Mouse (Mus musculus) liver, embryonic 12.5 days (tissue): Measurements from ENCODE around the gene Pde4d. TPM values are rescaled to one million over a fixed set of nuclear protein-coding genes. Genes with fewer than 3 reads are reported as not detected.

ENCODE experiments used
- ATAC-seq: fragments of 200-750 bp; cut with Nextera tagmentation; 2 replicates; pipeline ENCODE4 v1.8.0; 2017; ENCODE audit warnings: moderate number of reproducible peaks, mild to moderate bottlenecking, moderate library complexity
- H3K27ac ChIP-seq: fragments of 300-500 bp; sonication (generic); 2 replicates; pipeline ENCODE4 v1.5.1; 2016; ENCODE audit warnings: mild to moderate bottlenecking
- H3K27me3 ChIP-seq: fragments of 300-500 bp; sonication (generic); replicated peaks from 2 replicates; pipeline ENCODE4 v1.6.1; 2016; ENCODE audit warnings: mild to moderate bottlenecking, moderate library complexity
- H3K36me3 ChIP-seq: fragments of 300-500 bp; sonication (generic); 2 replicates; pipeline ENCODE4 v1.6.1; 2016; ENCODE audit warnings: mild to moderate bottlenecking, moderate library complexity
- H3K4me1 ChIP-seq: fragments of 300-500 bp; sonication (generic); 2 replicates; pipeline ENCODE4 v1.6.1; 2016
- H3K4me2 ChIP-seq: fragments of 300-500 bp; sonication (generic); 2 replicates; pipeline ENCODE4 v1.6.1; 2016; ENCODE audit warnings: mild to moderate bottlenecking, moderate library complexity
- H3K4me3 ChIP-seq: fragments of 300-500 bp; sonication (generic); 2 replicates; pipeline ENCODE4 v1.5.1; 2016; ENCODE audit warnings: mild to moderate bottlenecking, moderate library complexity
- H3K9ac ChIP-seq: fragments of 300-500 bp; sonication (generic); 2 replicates; pipeline ENCODE4 v1.6.1; 2016; ENCODE audit warnings: mild to moderate bottlenecking, moderate library complexity
- H3K9me3 ChIP-seq: fragments of 300-500 bp; sonication (generic); replicated peaks from 2 replicates; pipeline ENCODE4 v1.6.1; 2016; ENCODE audit warnings: mild to moderate bottlenecking, moderate library complexity
- WGBS: fragments of 180-500 bp; shearing (Covaris S2); methylation state at CpG from one replicate; pipeline ENCODE4 v1.1.7; 2016; ENCODE audit not compliant: insufficient replicate concordance; 5-methylcytosine and 5-hydroxymethylcytosine counted together
- polyA plus RNA-seq: library from polyadenylated mRNA; unstranded; fragments of >200 nt; fragmentation: Nextera tagmentation; extraction: Ambion mirVana; gene quantifications from 2 replicates; pipeline ENCODE4 v1.2.1, GENCODE M21; 2016

Gene Pde4d
- polyA plus RNA-seq, 1 experiment from 2014 or later = 19.4 TPM

- no peaks in the 10 kb centered on the region; the same call in 1 of the 2 replicates for H3K36me3 ChIP-seq
- H3K27me3 ChIP-seq = peaks cover 15% of the 10 kb centered on the region
- no peaks in the 10 kb centered on the region for H3K9me3 ChIP-seq
- ATAC-seq = peak; percentile 89
- H3K4me1 ChIP-seq = peaks cover 47% of the 10 kb centered on the region
- no peak overlapping the region; the same call in 1 of the 2 replicates for H3K9ac ChIP-seq
- H3K4me2 ChIP-seq = peak overlapping the region; percentile 40
- WGBS = 10% methylated on average over 9 of the region's 9 CpGs
- no peak overlapping the region for H3K4me3 ChIP-seq
- H3K27ac ChIP-seq = peak overlapping the region; percentile 63
Observed at GRCm38 (mm10) chr13:109907634-109908033, 1457.9 kb downstream of the Pde4d start.

DNA sequence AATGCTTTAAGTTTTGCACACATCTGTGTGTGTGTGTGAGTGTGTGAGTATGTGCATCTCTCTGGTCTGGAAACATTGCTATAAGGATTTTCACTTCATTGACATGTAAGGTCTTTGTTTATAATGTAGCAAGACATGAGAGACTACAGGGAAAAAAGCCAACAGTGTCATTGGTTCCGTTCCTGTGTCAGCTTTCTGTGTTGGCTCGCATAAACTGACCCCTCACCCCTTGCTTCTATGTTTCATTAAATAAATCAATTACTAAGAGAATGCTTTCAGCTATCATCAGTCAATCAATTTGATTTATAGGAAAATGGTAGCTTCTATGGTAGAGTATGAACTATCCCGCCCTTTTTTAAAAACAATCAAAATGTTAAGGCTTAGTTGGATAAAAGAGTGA, 1458.6 kb downstream of the Pde4d start:
- 71% methylated on average over 3 of the region's 3 CpGs for WGBS
- Histone ChIP-seq H3K27ac (no peak overlapping the region), H3K27me3 (peaks cover 7% of the 10 kb centered on the region), H3K4me2 (no peak overlapping the region), H3K9ac (no peak overlapping the region), H3K4me3 (no peak overlapping the region), H3K4me1 (peaks cover 41% of the 10 kb centered on the region), H3K9me3 (no peaks in the 10 kb centered on the region), H3K36me3 (no peaks in the 10 kb centered on the region; the same call in 1 of the 2 replicates)
- ATAC-seq = no peak

DNA sequence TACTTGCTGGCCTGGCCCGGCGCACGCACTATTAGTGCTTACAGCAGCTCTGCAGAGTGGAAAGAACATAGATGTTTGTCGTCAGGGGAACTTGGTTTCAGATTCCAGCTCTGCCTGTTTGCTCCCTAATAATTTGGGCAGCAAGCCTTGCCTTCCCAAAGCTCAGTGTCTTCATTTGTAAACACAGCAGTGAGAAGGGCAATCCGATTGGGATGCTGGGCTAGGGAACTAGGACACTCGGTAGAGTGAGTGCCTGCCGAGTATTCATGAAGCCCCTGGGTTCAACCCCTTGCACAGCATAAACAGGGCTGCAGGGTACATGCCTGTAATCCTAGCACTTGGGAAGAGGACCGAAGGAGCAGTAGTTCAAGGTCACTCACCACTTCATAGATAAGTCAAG, 1459.4 kb downstream of the Pde4d start:
- Histone ChIP-seq H3K36me3 (no peaks in the 10 kb centered on the region; the same call in 1 of the 2 replicates), H3K9ac (no peak overlapping the region), H3K4me1 (peaks cover 33% of the 10 kb centered on the region), H3K27me3 (0 out of 2 replicates have a peak, but pooled peaks cover under 1% of the 10 kb centered on the region), H3K4me3 (no peak overlapping the region), H3K4me2 (no peak overlapping the region), H3K9me3 (no peaks in the 10 kb centered on the region), H3K27ac (no peak overlapping the region)
- no peak for ATAC-seq
- 79% methylated on average over 8 of the region's 8 CpGs for WGBS

DNA sequence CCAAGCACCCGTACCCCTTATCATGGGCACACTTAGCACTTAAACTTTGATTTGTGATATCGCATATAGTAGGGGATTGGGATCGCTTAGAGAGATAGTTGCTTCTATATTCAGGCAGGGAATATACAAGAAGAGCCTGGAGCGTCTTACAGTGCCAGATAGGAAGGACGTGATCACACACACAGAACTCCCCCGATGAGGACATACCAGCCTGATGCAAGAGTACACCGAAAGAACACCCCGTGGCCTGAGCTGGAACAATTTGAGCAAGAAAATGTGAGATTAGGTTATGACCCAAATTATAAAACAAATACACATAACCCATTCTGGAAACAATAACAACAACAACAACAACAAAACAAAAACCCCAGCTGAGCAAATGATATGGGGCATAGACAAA, 1461.2 kb downstream of the Pde4d start:
- no peak overlapping the region for H3K27ac ChIP-seq
- WGBS = 79% methylated on average over 8 of the region's 8 CpGs
- H3K4me1 ChIP-seq = peaks cover 34% of the 10 kb centered on the region

DNA sequence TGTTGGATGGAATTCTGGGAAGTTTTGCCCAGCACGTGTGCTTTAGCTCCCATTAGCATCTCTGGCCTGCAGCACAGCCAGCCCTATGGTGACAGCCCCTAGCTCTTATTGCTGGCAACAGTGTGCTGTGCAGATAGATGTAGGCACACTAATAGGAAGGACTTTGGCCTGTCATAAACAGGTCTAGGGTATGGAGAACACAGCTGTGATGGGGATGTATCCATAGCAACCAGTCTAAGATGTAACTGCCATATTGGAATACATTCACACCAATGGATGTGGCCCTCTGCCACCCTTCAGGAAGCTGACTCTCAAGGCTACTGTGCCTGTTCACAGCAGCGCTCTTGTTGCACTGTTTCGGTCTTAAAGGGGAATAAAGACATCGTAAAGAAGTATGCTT, 1462.9 kb downstream of the Pde4d start:
- Histone ChIP-seq H3K9me3 (no peaks in the 10 kb centered on the region), H3K4me1 (peaks cover 22% of the 10 kb centered on the region), H3K4me3 (no peak overlapping the region), H3K27me3 (no peaks in the 10 kb centered on the region), H3K9ac (no peak overlapping the region), H3K4me2 (no peak overlapping the region), H3K27ac (no peak overlapping the region), H3K36me3 (no peaks in the 10 kb centered on the region; the same call in 1 of the 2 replicates)
- no peak for ATAC-seq
- WGBS = 82% methylated on average over 4 of the region's 4 CpGs

More for the DNA sequence above, 1461.2 kb downstream of the Pde4d start:
- Histone ChIP-seq H3K9me3 (no peaks in the 10 kb centered on the region), H3K4me2 (no peak overlapping the region), H3K4me3 (no peak overlapping the region), H3K9ac (no peak overlapping the region), H3K36me3 (no peaks in the 10 kb centered on the region; the same call in 1 of the 2 replicates), H3K27me3 (no peaks in the 10 kb centered on the region)
- no peak for ATAC-seq

- Histone ChIP-seq H3K9ac (no peak overlapping the region), H3K4me3 (no peak overlapping the region), H3K9me3 (no peaks in the 10 kb centered on the region), H3K36me3 (no peaks in the 10 kb centered on the region; the same call in 1 of the 2 replicates), H3K27ac (no peak overlapping the region), H3K4me2 (no peak overlapping the region), H3K4me1 (peaks cover 9% of the 10 kb centered on the region), H3K27me3 (no peaks in the 10 kb centered on the region)
- no peak for ATAC-seq
- 84% methylated on average over 13 of the region's 13 CpGs for WGBS
Observed at GRCm38 (mm10) chr13:109914246-109914645, 1464.5 kb downstream of the Pde4d start.

DNA sequence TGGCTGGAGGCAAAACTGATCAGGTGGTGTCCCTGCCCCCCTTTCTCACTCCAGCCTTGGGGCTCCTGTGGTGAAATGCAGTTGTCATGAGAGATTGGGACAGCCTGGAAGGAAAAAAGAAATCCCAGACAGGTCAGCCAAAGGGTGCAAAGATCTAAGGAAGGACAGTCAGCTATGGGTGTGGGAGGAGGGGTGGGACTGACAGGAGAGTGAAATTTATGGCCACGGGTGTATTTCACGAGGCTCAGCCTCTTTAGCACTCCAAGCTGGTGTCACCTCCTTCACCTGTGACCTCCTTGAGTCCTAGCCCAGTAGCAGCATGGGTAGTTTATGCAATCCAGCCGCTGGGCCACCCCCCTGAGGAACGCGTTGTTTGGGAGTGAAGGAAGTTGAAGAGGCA, 1465.1 kb downstream of the Pde4d start:
- H3K9ac ChIP-seq = no peak overlapping the region
- H3K4me3 ChIP-seq = no peak overlapping the region
- no peaks in the 10 kb centered on the region; the same call in 1 of the 2 replicates for H3K36me3 ChIP-seq
- no peaks in the 10 kb centered on the region for H3K27me3 ChIP-seq
- peaks cover 8% of the 10 kb centered on the region for H3K4me1 ChIP-seq
- H3K27ac ChIP-seq = no peak overlapping the region
- 43% methylated on average over 5 of the region's 5 CpGs for WGBS
- ATAC-seq = peak; percentile 20; the same call in 1 of the 2 replicates
- H3K9me3 ChIP-seq = no peaks in the 10 kb centered on the region
- H3K4me2 ChIP-seq = no peak overlapping the region

GRCm38 (mm10) chr13:109915501-109915900, 1465.8 kb downstream of the Pde4d start:
- ATAC-seq = peak; percentile 74
- 75% methylated on average over 7 of the region's 7 CpGs for WGBS
- H3K9ac ChIP-seq = no peak overlapping the region
- no peaks in the 10 kb centered on the region for H3K9me3 ChIP-seq
- H3K4me1 ChIP-seq = peaks cover 8% of the 10 kb centered on the region
- no peaks in the 10 kb centered on the region for H3K36me3 ChIP-seq
- H3K27ac ChIP-seq = no peak overlapping the region
- H3K27me3 ChIP-seq = no peaks in the 10 kb centered on the region
- no peak overlapping the region for H3K4me2 ChIP-seq
- no peak overlapping the region for H3K4me3 ChIP-seq

DNA sequence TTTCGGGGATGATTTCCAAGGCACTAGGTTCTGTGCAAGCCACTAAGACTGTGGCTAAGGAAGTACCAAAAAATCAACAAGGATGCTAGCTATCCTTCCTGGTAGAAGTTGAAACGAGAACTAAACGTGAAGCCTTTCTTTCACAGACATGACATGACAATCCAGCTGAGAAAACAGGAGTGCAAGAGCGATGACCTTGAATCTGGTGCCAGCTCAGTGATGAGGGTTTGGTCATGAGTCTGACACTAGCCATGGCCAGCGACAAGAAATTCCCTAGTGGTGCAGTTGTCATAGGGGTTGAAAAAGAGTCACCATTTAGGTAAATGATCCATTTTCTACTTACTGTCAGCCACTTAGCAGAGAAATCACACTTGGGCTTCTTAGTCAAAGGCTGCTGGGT, 1466.2 kb downstream of the Pde4d start:
- ATAC-seq = no peak
- H3K4me1 ChIP-seq = peaks cover 9% of the 10 kb centered on the region
- H3K9me3 ChIP-seq = no peaks in the 10 kb centered on the region
- no peaks in the 10 kb centered on the region for H3K27me3 ChIP-seq
- H3K4me2 ChIP-seq = no peak overlapping the region
- 69% methylated on average over 5 of the region's 5 CpGs for WGBS
- no peak overlapping the region for H3K9ac ChIP-seq
- H3K4me3 ChIP-seq = no peak overlapping the region
- H3K27ac ChIP-seq = no peak overlapping the region
- H3K36me3 ChIP-seq = no peaks in the 10 kb centered on the region

GRCm38 (mm10) chr13:109917551-109917950, 1467.8 kb downstream of the Pde4d start:
- Histone ChIP-seq H3K4me1 (peaks cover 22% of the 10 kb centered on the region), H3K27me3 (no peaks in the 10 kb centered on the region), H3K9me3 (no peaks in the 10 kb centered on the region), H3K27ac (no peak overlapping the region), H3K36me3 (no peaks in the 10 kb centered on the region), H3K9ac (no peak overlapping the region), H3K4me3 (no peak overlapping the region), H3K4me2 (no peak overlapping the region)
- WGBS = 90% methylated on average over 10 of the region's 10 CpGs
- ATAC-seq = no peak

DNA sequence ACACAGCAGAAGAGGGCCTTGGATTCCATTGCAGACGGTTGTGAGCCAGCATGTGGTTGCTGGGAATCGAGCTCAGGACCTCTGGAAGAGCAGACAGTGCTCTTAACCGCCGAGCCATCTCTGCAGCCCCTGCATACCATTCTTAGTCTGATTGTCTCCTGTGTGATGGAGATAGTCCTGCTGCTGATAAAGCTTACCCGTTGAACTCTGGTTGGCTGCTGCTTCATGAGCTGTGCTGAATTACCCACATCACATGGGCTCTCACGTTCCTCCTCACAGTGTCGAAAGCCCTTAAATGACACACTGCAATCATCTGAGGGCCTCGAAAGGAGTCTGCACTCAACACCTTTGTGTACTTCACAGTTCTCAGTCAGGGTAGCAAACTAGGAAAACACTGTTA, 1468.9 kb downstream of the Pde4d start:
- no peak overlapping the region for H3K27ac ChIP-seq
- no peak overlapping the region for H3K4me2 ChIP-seq
- no peaks in the 10 kb centered on the region for H3K27me3 ChIP-seq
- ATAC-seq = no peak
- H3K36me3 ChIP-seq = no peaks in the 10 kb centered on the region
- H3K9ac ChIP-seq = no peak overlapping the region
- H3K4me3 ChIP-seq = no peak overlapping the region
- H3K9me3 ChIP-seq = no peaks in the 10 kb centered on the region
- WGBS = 52% methylated on average over 8 of the region's 8 CpGs
- H3K4me1 ChIP-seq = peaks cover 22% of the 10 kb centered on the region

GRCm38 (mm10) chr13:109920256-109920655, 1470.5 kb downstream of the Pde4d start:
- ATAC-seq = no peak
- peaks cover 14% of the 10 kb centered on the region for H3K4me1 ChIP-seq
- H3K36me3 ChIP-seq = no peaks in the 10 kb centered on the region
- no peaks in the 10 kb centered on the region for H3K27me3 ChIP-seq
- no peak overlapping the region for H3K9ac ChIP-seq
- no peaks in the 10 kb centered on the region for H3K9me3 ChIP-seq
- H3K4me3 ChIP-seq = no peak overlapping the region
- no peak overlapping the region for H3K27ac ChIP-seq
- no peak overlapping the region for H3K4me2 ChIP-seq
- WGBS = 75% methylated on average over 6 of the region's 6 CpGs
